Mouse (Mus musculus) liver, embryonic 14.5 days (tissue): ENCODE measurements around the gene Krt73. TPM values are rescaled to one million over a fixed set of nuclear protein-coding genes. Genes with fewer than 3 reads are reported as not detected.

Experiments
- ATAC-seq: fragments of 200-750 bp; cut with Nextera tagmentation; 2 replicates; pipeline ENCODE4 v1.8.0; 2017; ENCODE audit warnings: moderate number of reproducible peaks, mild to moderate bottlenecking, moderate library complexity; ENCODE audit not compliant: insufficient read depth
- DNase-seq, 3 experiments: peaks; one replicate each; pipeline ENCODE4 v3.0.0-alpha.2; 2012 to 2013; ENCODE audit warnings: low read depth in 3 of 3, low spot score in 3 of 3
- H3K27ac ChIP-seq: fragments of 300-500 bp; sonication (generic); 2 replicates; pipeline ENCODE4 v1.5.1; 2014; ENCODE audit warnings: moderate library complexity, mild to moderate bottlenecking, control low read depth, inconsistent platforms
- H3K27me3 ChIP-seq: fragments of 300-500 bp; sonication (generic); 2 replicates; pipeline ENCODE4 v1.6.1; 2014; ENCODE audit warnings: mild to moderate bottlenecking, low read length, moderate library complexity; ENCODE audit not compliant: control insufficient read depth, insufficient read depth
- H3K36me3 ChIP-seq: fragments of 300-500 bp; sonication (generic); replicated peaks from 2 replicates; pipeline ENCODE4 v1.6.1; 2014; ENCODE audit warnings: low read depth; ENCODE audit not compliant: control insufficient read depth, insufficient read depth
- H3K4me1 ChIP-seq, 2 experiments: fragments of 200-500 bp in 1 of 2; fragments of 300-500 bp in 1 of 2; sonication (generic) in 1 of 2; replicated peaks; 2 replicates each; pipeline ENCODE4 v1.6.1; 2012 to 2014; ENCODE audit warnings: antibody characterized with exemption in 1 of 2, inconsistent platforms in 1 of 2, low read length in 1 of 2; ENCODE audit not compliant: control insufficient read depth in 2 of 2, insufficient read depth in 2 of 2
- H3K4me2 ChIP-seq: fragments of 300-500 bp; sonication (generic); 2 replicates; pipeline ENCODE4 v1.6.1; 2014; ENCODE audit warnings: low read depth, mild to moderate bottlenecking, control low read depth, moderate library complexity
- H3K4me3 ChIP-seq, 2 experiments: fragments of 200-500 bp in 1 of 2; fragments of 300-500 bp in 1 of 2; sonication (generic) in 1 of 2; 2 replicates each; pipeline ENCODE4 v1.5.1; 2012 to 2014; ENCODE audit warnings: low read depth in 2 of 2, low read length in 2 of 2, mild to moderate bottlenecking in 2 of 2, control low read depth in 1 of 2, inconsistent platforms in 1 of 2, moderate library complexity in 1 of 2; ENCODE audit not compliant: insufficient read depth in 1 of 2
- H3K9ac ChIP-seq: fragments of 300-500 bp; sonication (generic); replicated peaks from 2 replicates; pipeline ENCODE4 v1.6.1; 2014; ENCODE audit warnings: mild to moderate bottlenecking, control low read depth, moderate library complexity
- H3K9me3 ChIP-seq: fragments of 300-500 bp; sonication (generic); 2 replicates; pipeline ENCODE4 v1.6.1; 2016; ENCODE audit warnings: low read length, mixed read lengths; ENCODE audit not compliant: control insufficient read depth
- CTCF ChIP-seq: IDR thresholded peaks from 2 replicates; pipeline ENCODE4 v1.5.1; 2016; ENCODE audit warnings: antibody characterized with exemption, low read depth, control low read depth
- EP300 ChIP-seq: IDR thresholded peaks from 2 replicates; pipeline ENCODE4 v1.6.1; 2016; ENCODE audit warnings: antibody characterized with exemption, low read depth
- WGBS: fragments of 180-500 bp; shearing (Covaris S2); extraction: QIAGEN DNeasy Blood & Tissue Kit; methylation state at CpG from one replicate; pipeline ENCODE4 v1.1.7; 2014; ENCODE audit not compliant: insufficient replicate concordance; 5-methylcytosine and 5-hydroxymethylcytosine counted together
- polyA plus RNA-seq, 2 experiments: library from polyadenylated mRNA; depleted of rRNA in 1 of 2; stranded (reverse) in 1 of 2; unstranded in 1 of 2; fragments of >200 nt; fragmentation: Nextera tagmentation in 1 of 2; extraction: Ambion mirVana in 1 of 2; gene quantifications; 2 replicates each; pipeline versions ENCODE4 v1.2.1 to v1.2.3; 2012 to 2014

Gene Krt73
- polyA plus RNA-seq, 2 experiments, result not detected

DNA sequence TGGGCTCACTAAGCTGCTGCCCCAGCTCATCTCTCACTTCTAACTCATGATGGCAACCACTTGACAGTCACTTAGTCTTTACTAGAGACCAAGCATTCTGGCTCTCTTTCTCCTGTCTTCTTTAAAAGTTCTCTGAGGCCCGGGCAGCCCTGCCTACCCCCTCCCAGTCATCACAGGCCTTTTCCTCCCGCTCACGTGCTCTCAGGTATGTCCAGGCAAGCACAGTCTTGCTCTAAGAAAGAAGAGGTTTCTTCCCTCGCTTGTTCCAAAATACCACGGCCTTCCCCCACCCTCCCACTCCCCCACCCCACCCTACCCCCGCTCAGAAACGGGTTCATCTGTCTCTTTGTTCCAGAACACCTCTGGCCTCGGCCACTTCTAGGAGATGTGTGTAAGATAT lies 31.9 kb downstream of the Krt73 start:
- no peak for TF ChIP-seq CTCF
- no peak for TF ChIP-seq EP300
- H3K9me3 ChIP-seq, result no peaks in the 10 kb centered on the region
- no peaks in the 10 kb centered on the region for H3K27me3 ChIP-seq
- no peak for ATAC-seq
- no peak for DNase-seq
- no peak overlapping the region for H3K4me2 ChIP-seq
- no peak overlapping the region for H3K27ac ChIP-seq
- H3K4me3 ChIP-seq, result no peak overlapping the region
- WGBS, result 39% methylated on average over 8 of the region's 8 CpGs
- no peaks in the 10 kb centered on the region for H3K4me1 ChIP-seq
- H3K36me3 ChIP-seq, result no peaks in the 10 kb centered on the region
- no peak overlapping the region for H3K9ac ChIP-seq

Other genes with a start within 250 kb of the Krt73 start
- gene Krt90, start 239.4 kb downstream of the Krt73 start, polyA plus RNA-seq (2012; rRNA removed), result not detected in 2 replicates
- gene Krt90, start 239.4 kb downstream of the Krt73 start, polyA plus RNA-seq (2014; fragmentation: Nextera tagmentation; extraction: Ambion mirVana), result not detected in 2 replicates
- not detected in 2 replicates for gene Krt75, start 228.4 kb downstream of the Krt73 start, polyA plus RNA-seq (2012; rRNA removed)
- gene Krt75, start 228.4 kb downstream of the Krt73 start, polyA plus RNA-seq (2014; fragmentation: Nextera tagmentation; extraction: Ambion mirVana), result not detected in 2 replicates
- not detected in 2 replicates for gene Gm5414, start 174.2 kb downstream of the Krt73 start, polyA plus RNA-seq (2012; rRNA removed)
- gene Gm5414, start 174.2 kb downstream of the Krt73 start, polyA plus RNA-seq (2014; fragmentation: Nextera tagmentation; extraction: Ambion mirVana), result not detected in 2 replicates
- not detected in 2 replicates for gene Gm5478, start 155.0 kb downstream of the Krt73 start, polyA plus RNA-seq (2012; rRNA removed)
- not detected in 2 replicates for gene Gm5478, start 155.0 kb downstream of the Krt73 start, polyA plus RNA-seq (2014; fragmentation: Nextera tagmentation; extraction: Ambion mirVana)
- not detected in 2 replicates for gene Krt6b, start 122.1 kb downstream of the Krt73 start, polyA plus RNA-seq (2012; rRNA removed)
- not detected in 2 replicates for gene Krt6b, start 122.1 kb downstream of the Krt73 start, polyA plus RNA-seq (2014; fragmentation: Nextera tagmentation; extraction: Ambion mirVana)
- 0.01 TPM in 1 of 2 replicates, not detected in the other for gene Krt6a, start 108.0 kb downstream of the Krt73 start, polyA plus RNA-seq (2012; rRNA removed)
- gene Krt6a, start 108.0 kb downstream of the Krt73 start, polyA plus RNA-seq (2014; fragmentation: Nextera tagmentation; extraction: Ambion mirVana), result not detected in 2 replicates
- 0.36 and 0.45 TPM in 2 replicates for gene Krt5, start 89.4 kb downstream of the Krt73 start, polyA plus RNA-seq (2012; rRNA removed)
- not detected in 2 replicates for gene Krt5, start 89.4 kb downstream of the Krt73 start, polyA plus RNA-seq (2014; fragmentation: Nextera tagmentation; extraction: Ambion mirVana)
- gene Krt71, start 59.2 kb downstream of the Krt73 start, polyA plus RNA-seq (2012; rRNA removed), result not detected in 2 replicates
- gene Krt71, start 59.2 kb downstream of the Krt73 start, polyA plus RNA-seq (2014; fragmentation: Nextera tagmentation; extraction: Ambion mirVana), result not detected in 2 replicates
- not detected in 2 replicates for gene Krt72, start 15.9 kb downstream of the Krt73 start, polyA plus RNA-seq (2012; rRNA removed)
- gene Krt72, start 15.9 kb downstream of the Krt73 start, polyA plus RNA-seq (2014; fragmentation: Nextera tagmentation; extraction: Ambion mirVana), result not detected in 2 replicates
- gene Krt2, start 15.8 kb upstream of the Krt73 start, polyA plus RNA-seq (2012; rRNA removed), result not detected in 2 replicates
- not detected in 2 replicates for gene Krt2, start 15.8 kb upstream of the Krt73 start, polyA plus RNA-seq (2014; fragmentation: Nextera tagmentation; extraction: Ambion mirVana)
- 0.02 and 0.04 TPM in 2 replicates for gene Krt1, start 48.4 kb upstream of the Krt73 start, polyA plus RNA-seq (2012; rRNA removed)
- not detected in 2 replicates for gene Krt1, start 48.4 kb upstream of the Krt73 start, polyA plus RNA-seq (2014; fragmentation: Nextera tagmentation; extraction: Ambion mirVana)
- 0.01 TPM in 2 replicates for gene Krt77, start 67.4 kb upstream of the Krt73 start, polyA plus RNA-seq (2012; rRNA removed)
- gene Krt77, start 67.4 kb upstream of the Krt73 start, polyA plus RNA-seq (2014; fragmentation: Nextera tagmentation; extraction: Ambion mirVana), result not detected in 2 replicates
- not detected in 2 replicates for gene Krt76, start 90.6 kb upstream of the Krt73 start, polyA plus RNA-seq (2012; rRNA removed)
- gene Krt76, start 90.6 kb upstream of the Krt73 start, polyA plus RNA-seq (2014; fragmentation: Nextera tagmentation; extraction: Ambion mirVana), result not detected in 2 replicates
- gene Krt4, start 122.4 kb upstream of the Krt73 start, polyA plus RNA-seq (2012; rRNA removed), result 0.06 and 0.11 TPM in 2 replicates
- gene Krt4, start 122.4 kb upstream of the Krt73 start, polyA plus RNA-seq (2014; fragmentation: Nextera tagmentation; extraction: Ambion mirVana), result not detected in 2 replicates
- gene Krt79, start 138.0 kb upstream of the Krt73 start, polyA plus RNA-seq (2012; rRNA removed), result not detected in 2 replicates
- not detected in 2 replicates for gene Krt79, start 138.0 kb upstream of the Krt73 start, polyA plus RNA-seq (2014; fragmentation: Nextera tagmentation; extraction: Ambion mirVana)
- not detected in 2 replicates for gene Krt78, start 151.9 kb upstream of the Krt73 start, polyA plus RNA-seq (2012; rRNA removed)
- gene Krt78, start 151.9 kb upstream of the Krt73 start, polyA plus RNA-seq (2014; fragmentation: Nextera tagmentation; extraction: Ambion mirVana), result not detected in 2 replicates
- gene Krt8, start 202.1 kb upstream of the Krt73 start, polyA plus RNA-seq (2012; rRNA removed), result 37.8 and 40.5 TPM in 2 replicates
- 98.1 and 102 TPM in 2 replicates for gene Krt8, start 202.1 kb upstream of the Krt73 start, polyA plus RNA-seq (2014; fragmentation: Nextera tagmentation; extraction: Ambion mirVana)
- gene Krt18, start 225.8 kb upstream of the Krt73 start, polyA plus RNA-seq (2012; rRNA removed), result 25.8 and 31.5 TPM in 2 replicates
- 86.9 and 87.6 TPM in 2 replicates for gene Krt18, start 225.8 kb upstream of the Krt73 start, polyA plus RNA-seq (2014; fragmentation: Nextera tagmentation; extraction: Ambion mirVana)